Mouse (Mus musculus) olfactory bulb, adult 2 months (tissue): ENCODE data around the gene Dglucy.

Source experiments
- CTCF ChIP-seq: fragments of 200-500 bp; IDR thresholded peaks from 2 replicates; pipeline ENCODE4 v1.5.1; 2012; ENCODE audit warnings: low read depth, mild to moderate bottlenecking, low read length, moderate library complexity; ENCODE audit not compliant: insufficient read depth
- POLR2A ChIP-seq: fragments of 200-500 bp; IDR thresholded peaks from 2 replicates; pipeline ENCODE4 v1.6.1; 2012; ENCODE audit warnings: mild to moderate bottlenecking, low read depth, low read length, moderate library complexity; ENCODE audit not compliant: insufficient read depth

DNA sequence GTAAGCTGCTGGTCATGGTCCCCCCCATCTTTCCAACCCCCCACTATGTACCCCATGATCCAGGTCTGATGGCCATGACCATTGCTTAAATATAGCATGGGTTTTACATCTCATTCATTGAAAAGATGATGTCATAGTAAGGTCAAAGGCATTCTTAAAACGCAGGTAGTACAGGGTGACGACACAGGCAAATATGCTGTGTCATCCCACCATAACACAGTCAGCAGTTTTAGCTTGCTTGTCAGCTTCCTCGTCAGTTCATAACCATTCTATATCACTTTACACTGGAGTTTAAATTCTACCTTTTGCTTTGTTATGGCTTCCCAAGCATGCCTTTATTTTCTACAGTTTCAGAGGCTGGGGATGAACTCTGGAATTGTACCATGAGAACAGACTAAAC, 83.4 kb downstream of the Dglucy start:
- TF ChIP-seq CTCF (no peak), POLR2A (no peak)
